Mouse (Mus musculus) kidney, postnatal 4 days (tissue): ENCODE measurements around the gene Pagr1b.

ENCODE experiments used
- DNase-seq, 2 experiments: peaks; one replicate each; pipeline ENCODE4 v3.0.0; 2021; ENCODE audit warnings: mixed read lengths in 2 of 2

Pagr1b gene

GRCm38 (mm10) chr7:126996449-126996848, 19.8 kb downstream of the Pagr1b start:
- peak in 1 of 2 experiments; percentile 31 for DNase-seq

- no peak for DNase-seq
Observed at GRCm38 (mm10) chr7:126988816-126989215, 27.5 kb downstream of the Pagr1b start.

- DNase-seq = peak; percentile 72 to 82
Observed at GRCm38 (mm10) chr7:126986319-126986718, 30.0 kb downstream of the Pagr1b start.

DNA sequence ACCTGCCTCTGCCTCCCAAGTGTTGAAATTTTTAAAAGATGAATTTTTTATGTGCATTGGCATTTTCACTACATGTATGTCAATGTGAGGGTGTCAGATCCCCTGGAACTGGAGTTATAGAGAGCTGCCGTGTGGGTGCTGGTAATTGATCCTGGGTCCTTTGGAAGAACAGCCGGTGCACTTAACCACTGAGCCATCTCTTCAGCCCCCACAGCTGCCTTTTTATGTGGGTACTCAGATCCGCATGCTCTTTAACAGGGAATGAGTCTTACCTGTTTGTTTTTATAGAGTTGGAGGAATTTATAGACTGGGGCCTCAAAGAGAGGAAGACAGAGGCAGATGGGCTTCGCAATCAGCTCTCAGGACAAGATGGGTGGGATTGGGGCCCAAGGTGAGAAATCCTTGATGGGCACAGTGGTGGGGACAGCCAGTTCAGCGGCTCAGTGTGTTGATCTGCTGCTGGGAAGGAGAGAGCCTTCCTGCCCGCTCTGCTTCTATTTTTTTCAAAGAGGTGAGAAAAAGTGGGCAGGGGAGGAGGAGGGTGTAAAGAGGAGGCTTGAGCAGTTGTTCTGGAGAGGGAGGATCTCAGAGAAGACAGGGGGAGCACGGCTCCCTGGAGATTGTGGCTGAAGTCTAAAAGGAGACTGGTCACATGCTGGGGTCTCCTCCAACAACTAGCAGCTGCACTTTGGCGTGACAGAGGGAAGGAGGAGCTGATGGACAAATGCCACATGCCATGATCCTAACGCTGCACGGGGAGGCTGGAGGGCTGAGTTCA, 31.4 kb downstream of the Pagr1b start:
- DNase-seq = no peak

- no peak for DNase-seq
Observed at GRCm38 (mm10) chr7:126983113-126983512, 33.2 kb downstream of the Pagr1b start.

DNA sequence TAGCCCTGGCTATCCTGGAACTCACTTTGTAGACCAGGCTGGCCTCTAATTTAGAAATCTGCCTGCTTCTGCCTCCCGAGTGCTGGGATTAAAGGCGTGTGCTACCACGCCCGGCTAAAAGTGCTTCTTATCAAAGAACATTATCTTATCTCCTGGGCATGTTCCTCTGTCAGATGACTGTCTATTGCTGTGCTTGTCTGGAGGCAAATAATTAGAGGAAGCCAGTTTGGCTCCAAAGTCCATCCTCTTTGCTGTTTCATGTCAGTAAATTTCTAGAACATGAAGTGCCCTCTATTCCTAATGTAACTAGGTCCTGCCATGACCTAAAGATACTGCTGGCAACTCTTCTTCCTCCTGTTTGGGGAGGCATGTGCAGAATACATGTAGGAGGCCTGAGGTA, 34.2 kb downstream of the Pagr1b start:
- DNase-seq = no peak

DNA sequence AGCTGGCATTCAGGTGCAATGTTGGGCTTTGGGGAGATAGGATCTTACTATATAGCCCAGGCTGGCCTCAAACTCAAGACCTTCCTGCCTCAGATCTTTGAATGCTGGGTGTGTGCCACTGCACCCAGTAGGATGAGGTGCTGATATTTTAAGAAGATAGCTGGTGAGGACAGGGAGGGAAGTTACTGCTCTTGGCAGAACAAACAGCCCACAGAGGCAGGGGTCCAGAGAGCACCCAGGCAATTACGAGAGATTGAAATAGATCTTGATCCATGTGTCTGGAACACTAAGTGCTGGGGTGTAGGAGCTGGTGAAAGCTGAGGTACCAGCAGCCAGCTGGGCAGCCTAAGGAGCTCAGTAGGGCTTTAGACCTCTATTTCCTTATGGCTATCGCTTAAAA, 34.7 kb downstream of the Pagr1b start:
- DNase-seq = no peak

- DNase-seq = no peak
Observed at GRCm38 (mm10) chr7:126978841-126979240, 37.4 kb downstream of the Pagr1b start.

DNA sequence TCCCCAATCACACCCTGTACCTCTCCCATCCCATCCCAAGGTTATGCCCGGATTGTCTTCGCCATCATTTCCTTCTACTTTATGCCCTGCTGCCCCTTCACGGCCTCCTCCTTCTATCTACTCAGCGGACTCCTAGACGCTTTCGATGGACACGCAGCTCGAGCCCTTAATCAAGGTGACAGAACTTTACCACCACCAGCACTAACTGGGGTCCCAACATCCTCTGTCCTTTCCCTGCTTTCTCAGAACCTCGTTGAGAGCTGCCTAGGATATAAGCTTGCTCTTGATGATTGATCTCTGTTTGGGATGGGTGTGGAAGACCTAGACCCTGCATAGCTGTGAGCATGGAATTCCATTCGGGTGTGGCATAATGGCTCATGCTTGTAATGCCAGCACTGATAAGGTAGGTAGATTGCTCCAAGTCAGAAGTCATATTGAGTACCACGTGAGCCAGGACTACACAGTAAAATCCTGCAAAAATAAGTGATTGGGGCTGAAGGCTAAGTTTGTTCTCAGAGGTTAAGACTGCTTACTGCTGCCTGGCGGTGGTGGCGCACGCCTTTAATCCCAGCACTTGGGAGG, 39.3 kb downstream of the Pagr1b start:
- no peak for DNase-seq

- DNase-seq = peak; percentile 99
Observed at GRCm38 (mm10) chr7:126975950-126976866, 40.1 kb downstream of the Pagr1b start, which contains the start of gene Cdiptos. Cdiptos (minus strand) TSS chr7:126976098.

GRCm38 (mm10) chr7:126975893-126975949, 40.6 kb downstream of the Pagr1b start, which contains the start of gene Cdipt:
Cdipt (plus strand) TSS chr7:126975914.
- no peak for DNase-seq

DNA sequence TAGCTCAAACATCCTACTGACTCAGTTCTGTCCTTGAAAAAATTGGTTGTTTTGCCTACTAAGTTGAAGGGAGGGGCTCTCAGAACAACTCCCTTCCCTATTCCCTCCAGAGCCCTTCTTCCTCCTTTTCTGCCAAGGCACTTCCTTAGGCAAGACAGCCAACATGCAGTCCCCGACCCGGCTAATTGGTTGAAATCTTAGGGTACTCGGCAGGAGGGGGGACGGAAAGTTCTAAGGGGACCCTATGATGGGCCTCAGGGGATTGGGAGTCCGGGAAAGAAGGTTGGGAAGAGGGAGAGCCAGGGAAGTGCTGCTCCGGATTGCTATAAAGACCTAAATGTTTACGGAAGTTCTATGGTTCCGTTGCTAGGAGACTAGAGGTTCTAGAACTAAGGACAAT, 40.8 kb downstream of the Pagr1b start:
- no peak for DNase-seq

- DNase-seq = no peak
Observed at GRCm38 (mm10) chr7:126967361-126967760, 48.9 kb downstream of the Pagr1b start.

- no peak for DNase-seq
Observed at GRCm38 (mm10) chr7:126965568-126965967, 50.7 kb downstream of the Pagr1b start.

GRCm38 (mm10) chr7:126963548-126964286, 52.6 kb downstream of the Pagr1b start:
- DNase-seq = peak; percentile 72 to 78

DNA sequence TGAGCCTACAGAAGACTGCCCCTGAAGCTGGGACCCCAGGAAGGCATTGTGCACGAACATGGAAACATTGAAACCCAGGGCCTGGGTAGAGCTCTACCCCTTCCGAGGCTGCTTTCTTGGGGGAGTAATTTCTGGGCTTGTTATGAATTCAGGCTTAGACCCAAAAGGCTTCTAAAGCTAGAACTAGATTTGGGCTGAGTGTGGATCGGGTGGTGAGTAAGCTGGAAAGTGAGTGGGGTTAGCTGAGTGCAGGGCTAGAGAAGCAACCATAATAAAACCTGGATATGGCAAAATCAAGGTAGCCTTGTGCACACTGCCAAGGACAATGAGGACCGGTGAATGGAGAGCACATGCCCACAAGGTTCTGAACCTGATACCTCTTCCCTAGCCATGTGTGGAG, 54.3 kb downstream of the Pagr1b start:
- no peak for DNase-seq

DNA sequence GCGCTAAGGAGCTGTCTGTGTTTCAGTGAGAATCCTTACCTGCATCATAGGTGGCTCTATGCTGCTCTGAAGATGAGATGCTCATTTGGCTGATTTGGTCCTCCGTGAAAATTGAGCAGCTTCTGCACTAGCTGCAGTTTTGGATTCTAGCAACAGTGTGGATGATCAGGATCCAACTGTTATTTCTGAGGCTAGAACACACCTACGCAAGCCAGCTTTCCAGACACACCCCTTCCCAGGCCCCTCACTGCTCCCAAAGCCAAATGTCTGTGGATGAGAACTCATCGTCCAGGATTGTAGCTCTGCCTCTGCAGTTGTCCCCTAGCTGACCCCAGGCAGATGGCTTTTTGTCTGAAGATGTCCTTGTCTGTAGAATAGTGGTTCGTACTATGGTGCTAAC, 55.2 kb downstream of the Pagr1b start:
- no peak for DNase-seq

GRCm38 (mm10) chr7:126959780-126960179, 56.5 kb downstream of the Pagr1b start:
- DNase-seq = no peak

- DNase-seq = no peak
Observed at GRCm38 (mm10) chr7:126955125-126955524, 61.2 kb downstream of the Pagr1b start.

DNA sequence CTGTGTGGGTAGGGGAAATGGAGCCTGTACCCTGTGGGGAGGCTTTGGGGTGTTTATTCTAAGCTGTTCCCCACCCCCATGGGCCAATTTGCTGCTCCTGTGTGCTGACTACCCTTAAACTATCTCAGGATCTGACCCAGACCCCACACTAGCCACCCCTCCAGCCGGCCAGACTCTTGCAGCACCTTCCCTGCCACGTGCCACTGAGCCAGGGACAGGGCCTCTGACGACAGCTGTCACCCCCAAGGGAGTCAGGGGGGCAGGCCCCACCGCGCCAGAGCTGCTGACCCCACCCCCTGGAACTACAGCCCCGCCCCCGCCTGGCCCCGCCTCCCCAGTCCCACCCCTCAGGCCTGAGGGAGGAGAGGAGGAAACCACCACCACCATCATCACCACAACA, 63.6 kb downstream of the Pagr1b start:
- no peak for DNase-seq

- no peak for DNase-seq
Observed at GRCm38 (mm10) chr7:126951741-126952140, 64.5 kb downstream of the Pagr1b start.
